Comparison of ENCODE assay signal across 19 mouse cellular contexts in the genomic region with DNA sequence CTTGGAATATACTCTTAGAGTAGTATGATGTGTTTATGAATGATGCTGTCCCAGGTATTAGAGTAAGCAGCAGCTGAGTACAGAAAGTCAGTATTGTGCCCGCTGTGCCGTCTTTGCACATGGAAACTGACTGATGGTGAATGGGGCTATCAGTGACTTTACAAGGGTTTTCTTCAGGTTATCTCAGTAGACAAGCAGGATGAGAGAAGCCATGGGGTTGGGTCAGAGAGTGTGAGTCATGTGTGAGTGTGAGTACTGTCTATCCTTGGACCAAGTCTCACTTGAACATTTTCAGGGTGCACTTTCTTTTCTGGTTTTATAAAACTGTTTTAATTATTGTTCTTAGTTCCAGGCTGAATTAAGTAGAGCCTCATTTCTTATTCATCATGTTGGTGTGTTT.
"Had no signal": no experiment of that assay in that cellular context is flagged by ENCODE, and none has a peak within 500 bp of the region (broad histone marks: within the 10 kb centered on the region; RNA-seq: fewer than 3 reads in every experiment).

No protein-coding gene starts in this region.

- H3K4me3 ChIP-seq: midbrain, embryonic 10.5 days; midbrain, embryonic 12.5 days; myocyte; neural tube, embryonic 13.5 days; neural tube, embryonic 15.5 days had no signal

- H3K27ac ChIP-seq: midbrain, embryonic 10.5 days; midbrain, embryonic 12.5 days; neural tube, embryonic 13.5 days; neural tube, embryonic 15.5 days had no signal

- ATAC-seq: midbrain, embryonic 16.5 days had no signal

- DNase-seq: lung, adult 18-20 months; lung, embryonic 14.5 days; lung, postnatal 10 days; lung, postnatal 4 days; midbrain, embryonic 14.5 days; retina, postnatal 1 day; right cerebral cortex, adult 18-20 months; right cerebral cortex, postnatal 25 days; right cerebral cortex, postnatal 4 days; spleen, adult 18-20 months; thymus, adult 18-20 months; thymus, postnatal 14 days; thymus, postnatal 36 days had no signal
